Mouse (Mus musculus) testis, postnatal 10 days (tissue): Measurements from ENCODE around the gene Utrn.

Experiments
- DNase-seq: peaks from one replicate; pipeline ENCODE4 v3.0.0; 2021; ENCODE audit warnings: low spot score

Utrn gene

GRCm38 (mm10) chr10:12535272-12535671, 333.9 kb downstream of the Utrn start:
- no peak for DNase-seq

DNA sequence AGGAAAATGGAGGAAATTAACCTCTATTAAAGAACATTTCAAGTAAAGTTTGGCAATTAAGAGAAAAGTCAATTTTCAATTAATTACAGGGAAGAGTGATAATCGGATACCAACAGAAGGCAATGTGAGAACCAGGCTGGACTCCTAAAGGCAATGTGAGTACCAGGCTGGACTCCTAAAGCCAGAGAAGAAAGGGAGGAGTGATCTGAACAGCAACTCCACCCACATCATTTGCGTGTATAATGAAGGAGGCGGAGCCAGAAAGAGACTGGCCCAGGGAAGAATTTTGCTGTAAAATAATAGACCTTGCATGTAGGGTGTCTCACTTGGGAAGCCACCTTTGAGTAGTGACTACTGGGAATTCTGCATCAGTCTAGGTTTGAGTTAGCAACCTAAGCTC, 334.4 kb downstream of the Utrn start:
- DNase-seq, result no peak

- DNase-seq, result no peak
Measured at GRCm38 (mm10) chr10:12534301-12534700, 334.9 kb downstream of the Utrn start.

GRCm38 (mm10) chr10:12522078-12522477, 347.1 kb downstream of the Utrn start:
- DNase-seq, result no peak

DNA sequence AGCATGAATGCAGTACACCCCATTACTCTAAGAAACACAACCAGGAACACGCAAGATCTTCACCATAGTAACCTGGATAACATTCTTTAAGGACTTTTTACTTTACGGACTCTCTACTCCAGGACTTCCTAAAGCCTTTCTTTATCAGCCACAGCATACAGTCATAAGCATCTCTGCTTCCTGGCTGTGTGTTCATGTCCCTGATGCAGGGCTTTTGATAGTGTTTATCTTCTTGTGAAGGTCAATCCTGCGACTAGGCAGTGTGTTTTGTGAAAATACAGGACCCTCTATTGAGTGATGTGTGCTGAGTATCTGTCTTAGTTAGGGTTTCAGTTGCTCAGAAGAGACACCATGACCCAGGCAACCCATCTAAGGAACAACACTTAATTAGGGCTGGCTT, 351.0 kb downstream of the Utrn start:
- no peak for DNase-seq

- no peak for DNase-seq
Measured at GRCm38 (mm10) chr10:12505568-12505967, 363.6 kb downstream of the Utrn start.

DNA sequence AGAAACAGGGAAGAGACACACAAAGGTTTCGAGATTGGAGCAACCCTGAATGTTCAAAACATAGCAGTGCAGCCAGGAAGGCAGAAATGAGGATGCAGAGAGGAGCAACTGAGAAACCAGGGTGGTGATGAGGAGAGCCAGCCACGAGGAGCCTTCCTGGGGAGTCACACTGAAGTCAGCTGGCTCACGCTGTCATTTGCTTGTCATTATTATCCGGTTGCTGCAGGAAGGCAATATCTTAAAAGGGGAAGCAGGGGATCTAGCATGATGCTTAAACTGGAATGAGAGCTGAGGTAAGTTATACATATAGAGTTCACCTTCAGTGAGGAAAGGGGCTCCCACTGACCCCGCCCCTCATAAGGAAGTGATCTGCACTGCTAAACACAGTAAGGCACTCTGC, 368.7 kb downstream of the Utrn start:
- no peak for DNase-seq

DNA sequence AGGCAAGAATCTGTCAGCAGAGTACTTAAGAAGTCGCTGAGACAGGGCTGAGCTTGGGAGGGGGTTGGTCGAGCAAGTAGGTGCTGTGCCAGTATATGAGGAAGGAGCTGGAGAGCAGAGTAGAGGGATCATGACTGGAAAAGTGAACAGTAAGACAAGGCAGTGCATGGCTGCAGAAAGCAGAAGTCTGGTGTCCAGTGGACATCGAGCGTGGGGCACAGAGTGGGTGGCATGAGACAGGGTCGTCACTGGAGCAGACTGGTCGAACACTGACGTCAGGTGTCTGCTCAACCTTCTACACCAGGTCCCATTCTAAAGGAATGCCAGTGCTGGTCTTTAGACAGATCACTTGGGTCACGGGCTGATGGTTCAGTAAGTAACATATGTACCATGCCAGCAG, 371.6 kb downstream of the Utrn start:
- no peak for DNase-seq

DNA sequence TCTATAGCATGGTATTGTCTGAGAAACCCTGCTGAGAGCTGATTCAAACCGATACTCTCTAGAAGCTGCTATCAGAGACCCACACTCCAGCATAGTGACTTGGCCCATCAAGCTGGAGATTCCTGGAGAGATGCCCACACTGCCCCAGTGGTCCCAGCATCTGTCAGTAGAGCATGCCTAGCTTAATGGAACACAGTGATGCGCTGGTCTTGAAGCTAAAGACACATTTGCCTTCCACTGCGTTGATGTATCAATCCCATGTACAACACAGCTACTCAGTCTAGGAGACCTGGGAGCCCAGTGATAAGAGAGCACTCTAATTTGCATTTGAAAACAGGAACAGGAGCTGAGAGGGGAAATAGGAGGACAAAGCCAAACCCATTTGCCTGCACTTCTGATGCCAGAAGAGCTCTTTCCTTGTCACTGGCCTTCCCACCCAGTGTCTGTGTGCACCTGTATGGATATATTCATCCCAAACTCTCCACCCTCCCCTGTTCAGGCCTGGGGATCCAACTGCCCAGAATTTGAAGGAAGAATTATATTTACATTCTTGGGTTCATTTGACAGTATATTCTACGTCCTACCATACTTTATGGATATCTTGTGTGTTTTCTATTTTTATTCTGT, 379.5 kb downstream of the Utrn start:
- DNase-seq, result no peak

DNA sequence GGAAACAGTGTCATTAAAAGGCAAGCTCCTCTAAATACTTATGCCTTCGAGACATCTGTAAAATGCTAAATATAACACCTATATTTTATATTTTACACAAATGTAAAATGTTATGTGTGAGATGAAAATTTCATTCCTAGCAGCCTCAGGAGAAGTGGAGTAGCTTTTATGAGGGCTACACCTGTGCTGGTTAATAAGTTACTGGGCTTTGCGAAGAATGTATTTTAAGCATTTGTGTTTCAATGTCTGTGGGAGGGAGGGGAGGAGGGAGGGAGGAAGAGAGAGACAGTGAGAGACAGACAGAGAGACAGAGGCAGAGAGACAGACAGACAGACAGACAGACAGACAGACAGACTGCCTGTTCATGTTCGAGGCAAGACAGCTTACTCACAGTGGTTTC, 380.6 kb downstream of the Utrn start:
- DNase-seq, result no peak

- no peak for DNase-seq
Measured at GRCm38 (mm10) chr10:12488117-12488516, 381.0 kb downstream of the Utrn start.

GRCm38 (mm10) chr10:12483494-12483893, 385.7 kb downstream of the Utrn start:
- DNase-seq, result no peak

GRCm38 (mm10) chr10:12482975-12483374, 386.2 kb downstream of the Utrn start:
- DNase-seq, result no peak

GRCm38 (mm10) chr10:12474850-12475621, 394.1 kb downstream of the Utrn start:
- DNase-seq, result no peak

DNA sequence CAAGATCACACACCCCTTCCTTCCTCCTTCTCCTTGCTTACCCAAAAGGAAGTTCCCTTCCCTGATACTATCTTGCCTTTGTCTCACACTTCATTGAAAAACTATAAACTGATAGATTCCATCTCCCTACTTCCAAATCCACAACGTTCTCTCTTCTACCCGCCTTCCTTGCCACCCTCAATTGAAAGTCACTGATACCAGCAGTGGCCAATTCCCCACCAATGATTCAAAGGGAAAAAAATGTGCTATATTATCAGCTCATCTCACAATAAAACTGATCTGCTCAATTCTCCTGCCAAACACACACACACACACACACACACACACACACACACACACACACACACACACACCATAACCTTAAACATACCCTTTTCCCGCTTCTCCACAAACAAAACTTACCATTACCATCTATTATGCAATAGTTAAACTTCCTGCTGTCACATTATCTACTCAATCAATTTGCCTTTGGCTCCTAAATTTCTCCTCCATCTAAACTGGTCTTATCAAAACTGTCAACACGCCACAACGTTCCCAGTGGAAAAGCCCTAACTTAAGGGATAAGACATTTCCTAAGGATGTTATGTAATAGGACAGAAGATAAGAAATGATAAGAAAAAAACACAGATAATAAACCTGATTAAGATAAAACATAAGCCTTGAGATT, 399.6 kb downstream of the Utrn start:
- DNase-seq, result no peak

GRCm38 (mm10) chr10:12467544-12467943, 401.6 kb downstream of the Utrn start:
- no peak for DNase-seq

- no peak for DNase-seq
Measured at GRCm38 (mm10) chr10:12460945-12461344, 408.2 kb downstream of the Utrn start.

GRCm38 (mm10) chr10:12456867-12457266, 412.3 kb downstream of the Utrn start:
- DNase-seq, result no peak

DNA sequence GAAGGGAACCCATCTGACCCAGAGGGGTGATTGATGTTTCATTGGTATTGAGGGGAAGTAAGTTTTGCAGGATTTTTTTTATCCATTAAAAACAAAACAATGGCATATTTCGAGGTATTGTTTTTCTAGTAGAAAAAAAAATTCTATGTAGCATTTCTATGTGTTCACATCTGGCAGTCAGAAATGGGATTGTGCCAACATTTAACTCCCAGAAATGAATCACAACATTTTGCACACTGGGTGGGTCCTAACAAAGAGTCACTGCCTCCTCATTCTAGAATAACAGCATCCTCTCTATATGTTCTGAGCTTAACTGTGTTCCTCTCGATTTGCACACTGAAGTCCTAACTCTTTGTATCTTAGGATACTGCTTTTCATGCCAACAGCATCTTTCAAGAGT, 416.5 kb downstream of the Utrn start:
- DNase-seq, result no peak

GRCm38 (mm10) chr10:12444122-12444521, 425.0 kb downstream of the Utrn start:
- no peak for DNase-seq

GRCm38 (mm10) chr10:12433161-12433560, 436.0 kb downstream of the Utrn start:
- no peak for DNase-seq

DNA sequence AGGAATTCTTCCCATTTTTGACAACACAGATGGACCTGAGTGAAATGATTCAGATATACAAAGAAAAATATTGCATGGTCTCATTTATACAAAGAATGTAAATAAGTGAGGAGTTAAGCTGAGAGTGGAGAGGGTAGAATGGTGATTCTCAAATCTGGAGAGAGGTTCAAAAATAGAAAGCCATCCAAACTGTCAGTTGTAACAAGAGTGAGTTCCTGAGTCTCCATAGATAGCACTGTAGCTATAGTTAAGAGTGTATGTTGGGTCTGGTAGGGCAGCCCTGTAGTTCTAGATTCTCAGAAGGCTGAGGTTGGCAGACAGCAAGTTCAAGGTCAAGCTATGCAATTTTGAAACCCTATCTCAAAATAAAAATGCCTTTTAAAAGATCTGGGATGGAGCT, 438.8 kb downstream of the Utrn start:
- DNase-seq, result no peak

DNA sequence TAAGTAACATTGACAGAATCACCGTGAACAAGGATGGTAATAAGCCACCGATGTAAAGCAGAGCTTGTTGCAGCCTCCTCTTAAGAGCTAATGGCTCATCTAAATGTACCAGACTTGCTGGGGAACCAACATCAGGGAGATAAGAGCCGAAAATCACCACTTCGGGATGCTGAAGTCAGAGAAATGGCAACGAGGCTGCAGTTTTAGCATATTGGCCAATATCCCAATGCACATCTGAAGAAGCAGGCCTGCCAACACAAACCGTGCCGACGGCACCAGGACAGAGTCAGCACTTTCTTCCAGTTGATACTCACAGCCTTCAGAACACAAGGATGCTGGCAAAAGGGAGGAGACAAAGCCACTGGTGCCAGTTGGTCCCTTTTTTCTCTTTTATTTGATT, 442.3 kb downstream of the Utrn start:
- no peak for DNase-seq
